Mouse (Mus musculus) embryonic facial prominence, embryonic 14.5 days (tissue): ENCODE results near the gene Kalrn. TPM values are rescaled to one million over a fixed set of nuclear protein-coding genes. Genes with fewer than 3 reads are reported as not detected.

Experiments
- ATAC-seq: fragments of 200-750 bp; cut with Nextera tagmentation; 2 replicates; pipeline ENCODE4 v1.8.0; 2017; ENCODE audit warnings: low read depth, moderate number of reproducible peaks, moderate TSS enrichment
- DNase-seq: peaks from one replicate; pipeline ENCODE4 v3.0.0-alpha.2; 2015; ENCODE audit warnings: low spot score
- H3K27ac ChIP-seq: fragments of 300-500 bp; sonication (generic); replicated peaks from 2 replicates; pipeline ENCODE4 v1.5.1; 2014; ENCODE audit warnings: low read depth, mild to moderate bottlenecking, low read length, moderate library complexity
- H3K27me3 ChIP-seq: fragments of 300-500 bp; sonication (generic); replicated peaks from 2 replicates; pipeline ENCODE4 v1.6.1; 2014; ENCODE audit warnings: low read length; ENCODE audit not compliant: control insufficient read depth, insufficient read depth
- H3K36me3 ChIP-seq: fragments of 300-500 bp; sonication (generic); 2 replicates; pipeline ENCODE4 v1.6.1; 2014; ENCODE audit warnings: low read length, mixed read lengths; ENCODE audit not compliant: control insufficient read depth, insufficient read depth
- H3K4me1 ChIP-seq: fragments of 300-500 bp; sonication (generic); 2 replicates; pipeline ENCODE4 v1.6.1; 2014; ENCODE audit warnings: antibody characterized with exemption, low read length; ENCODE audit not compliant: control insufficient read depth, insufficient read depth
- H3K4me2 ChIP-seq: fragments of 300-500 bp; sonication (generic); 2 replicates; pipeline ENCODE4 v1.6.1; 2014; ENCODE audit warnings: low read depth, mild to moderate bottlenecking, low read length, moderate library complexity, mixed read lengths
- H3K4me3 ChIP-seq: fragments of 300-500 bp; sonication (generic); 2 replicates; pipeline ENCODE4 v1.5.1; 2014; ENCODE audit warnings: low read depth, mild to moderate bottlenecking, low read length
- H3K9ac ChIP-seq: fragments of 300-500 bp; sonication (generic); 2 replicates; pipeline ENCODE4 v1.6.1; 2014; ENCODE audit warnings: low read depth, mild to moderate bottlenecking, low read length, moderate library complexity, mixed read lengths
- H3K9me3 ChIP-seq: fragments of 300-500 bp; sonication (generic); 2 replicates; pipeline ENCODE4 v1.6.1; 2016; ENCODE audit warnings: low read length; ENCODE audit not compliant: control insufficient read depth
- WGBS: fragments of 180-500 bp; shearing (Covaris S2); extraction: QIAGEN DNeasy Blood & Tissue Kit; methylation state at CpG from one replicate; pipeline ENCODE4 v1.1.7; 2014; 5-methylcytosine and 5-hydroxymethylcytosine counted together
- polyA plus RNA-seq: library from polyadenylated mRNA; unstranded; fragments of >200 nt; fragmentation: Nextera tagmentation; extraction: Ambion mirVana; gene quantifications from 2 replicates; pipeline ENCODE4 v1.2.1, GENCODE M21; 2014

Kalrn gene
- polyA plus RNA-seq, 1 experiment from 2014 or later, result 12.2 TPM

DNA sequence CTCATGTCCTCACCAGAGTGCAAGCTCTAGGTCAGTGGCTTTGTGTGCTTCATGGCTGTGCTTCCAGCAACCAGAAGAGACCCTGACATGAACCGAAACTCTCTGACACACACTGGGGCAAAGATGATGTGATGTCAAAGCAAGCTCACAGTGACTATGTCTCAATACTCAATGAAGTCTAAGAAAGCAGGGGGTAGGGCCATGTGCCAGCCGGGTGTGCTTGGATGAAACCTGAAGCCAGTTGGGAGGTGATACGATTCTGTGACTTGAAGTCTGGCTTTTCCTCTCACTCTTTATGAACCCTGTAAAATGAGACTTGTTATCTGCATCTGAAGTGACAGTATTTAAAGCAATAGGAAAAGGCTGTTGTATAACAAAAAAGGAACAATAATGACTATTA, 501.2 kb downstream of the Kalrn start:
- DNase-seq, result no peak
- no peaks in the 10 kb centered on the region for H3K9me3 ChIP-seq
- H3K4me1 ChIP-seq, result no peaks in the 10 kb centered on the region
- WGBS, result 52% methylated on average over 3 of the region's 3 CpGs
- H3K9ac ChIP-seq, result no peak overlapping the region
- H3K27me3 ChIP-seq, result no peaks in the 10 kb centered on the region
- H3K4me3 ChIP-seq, result no peak overlapping the region
- H3K4me2 ChIP-seq, result no peak overlapping the region
- H3K36me3 ChIP-seq, result no peaks in the 10 kb centered on the region
- ATAC-seq, result no peak
- no peak overlapping the region for H3K27ac ChIP-seq

DNA sequence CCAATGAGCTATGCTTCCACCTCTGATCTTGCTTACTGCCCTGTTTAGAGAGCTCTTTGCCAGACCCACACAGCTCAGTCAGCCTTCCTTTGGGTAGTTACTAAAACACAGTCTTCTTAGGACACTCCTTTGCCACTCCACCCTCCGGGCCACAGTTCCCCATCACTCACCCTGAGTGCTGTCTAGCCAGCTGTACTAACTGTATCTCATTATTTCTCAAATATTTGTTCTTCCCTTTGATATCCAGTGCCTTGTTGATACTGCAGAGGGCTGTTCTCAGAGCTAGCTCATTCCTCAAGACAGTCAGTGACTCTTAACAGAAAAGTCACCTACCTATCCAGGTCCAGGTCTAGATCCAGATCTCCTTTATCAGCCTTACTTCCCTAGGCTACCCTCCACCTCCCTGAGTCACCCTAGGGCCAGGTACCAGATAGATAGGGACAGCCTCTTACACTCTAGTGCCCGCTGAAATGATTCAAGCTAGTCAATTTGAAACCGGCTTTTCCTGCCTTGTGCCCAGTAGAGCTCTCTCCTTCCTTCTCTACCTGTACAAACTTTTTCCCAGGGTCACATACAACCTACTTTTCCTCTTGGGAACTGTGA, 502.0 kb downstream of the Kalrn start:
- no peak for ATAC-seq
- H3K27me3 ChIP-seq, result no peaks in the 10 kb centered on the region
- H3K27ac ChIP-seq, result no peak overlapping the region
- H3K9me3 ChIP-seq, result no peaks in the 10 kb centered on the region
- H3K4me3 ChIP-seq, result no peak overlapping the region
- no peaks in the 10 kb centered on the region for H3K4me1 ChIP-seq
- no peaks in the 10 kb centered on the region for H3K36me3 ChIP-seq
- H3K4me2 ChIP-seq, result no peak overlapping the region
- H3K9ac ChIP-seq, result no peak overlapping the region
- no peak for DNase-seq
- 92% methylated on average over 3 of the region's 3 CpGs for WGBS

DNA sequence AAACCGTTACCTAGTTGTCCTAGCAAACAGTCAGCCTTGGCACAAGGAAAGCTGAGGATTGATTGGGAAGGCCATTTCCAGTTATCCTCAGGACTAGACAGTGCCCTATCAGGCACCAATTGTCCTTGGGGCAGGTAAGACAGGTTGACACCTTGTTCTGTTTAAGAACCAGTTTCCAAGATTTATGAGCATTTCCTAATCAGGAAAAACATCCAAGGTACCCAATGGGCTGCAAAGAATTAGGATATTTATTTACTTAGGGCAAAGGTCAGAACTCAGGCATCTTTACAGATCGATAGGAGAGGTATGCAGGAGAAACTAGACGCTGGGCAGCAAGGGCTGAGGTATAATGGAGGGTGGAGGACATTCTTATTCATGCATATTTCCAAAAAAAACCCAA, 503.9 kb downstream of the Kalrn start:
- Histone ChIP-seq H3K27me3 (no peaks in the 10 kb centered on the region), H3K4me3 (no peak overlapping the region), H3K9me3 (no peaks in the 10 kb centered on the region), H3K4me1 (no peaks in the 10 kb centered on the region), H3K9ac (no peak overlapping the region), H3K27ac (no peak overlapping the region), H3K4me2 (no peak overlapping the region), H3K36me3 (no peaks in the 10 kb centered on the region)
- DNase-seq, result no peak
- WGBS, result 50% methylated on average over 3 of the region's 3 CpGs
- no peak for ATAC-seq

DNA sequence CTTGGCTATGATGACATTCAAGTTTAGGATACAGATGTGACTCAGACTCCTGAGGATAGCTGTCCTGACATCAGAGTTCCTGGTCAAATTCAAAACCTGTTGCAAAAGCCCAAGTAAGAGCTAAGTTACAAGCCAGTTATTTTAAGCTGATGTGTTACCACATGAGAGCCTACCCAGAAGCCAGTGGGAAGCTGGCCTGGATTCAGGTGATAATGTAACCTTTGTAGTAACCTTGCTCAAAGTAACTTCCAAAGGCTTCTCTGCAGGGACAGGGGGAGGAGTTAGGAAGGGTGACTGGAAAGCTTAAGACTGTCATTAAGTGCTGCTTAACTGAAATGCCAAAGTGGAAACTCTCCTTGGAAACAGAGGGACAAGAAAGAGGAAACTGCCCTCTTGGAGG, 506.4 kb downstream of the Kalrn start:
- no peak overlapping the region for H3K4me2 ChIP-seq
- no peaks in the 10 kb centered on the region for H3K9me3 ChIP-seq
- DNase-seq (no peak), ATAC-seq (no peak)
- no peak overlapping the region for H3K4me3 ChIP-seq
- no peaks in the 10 kb centered on the region for H3K4me1 ChIP-seq
- no peaks in the 10 kb centered on the region for H3K27me3 ChIP-seq
- H3K9ac ChIP-seq, result no peak overlapping the region
- H3K36me3 ChIP-seq, result no peaks in the 10 kb centered on the region
- H3K27ac ChIP-seq, result no peak overlapping the region

DNA sequence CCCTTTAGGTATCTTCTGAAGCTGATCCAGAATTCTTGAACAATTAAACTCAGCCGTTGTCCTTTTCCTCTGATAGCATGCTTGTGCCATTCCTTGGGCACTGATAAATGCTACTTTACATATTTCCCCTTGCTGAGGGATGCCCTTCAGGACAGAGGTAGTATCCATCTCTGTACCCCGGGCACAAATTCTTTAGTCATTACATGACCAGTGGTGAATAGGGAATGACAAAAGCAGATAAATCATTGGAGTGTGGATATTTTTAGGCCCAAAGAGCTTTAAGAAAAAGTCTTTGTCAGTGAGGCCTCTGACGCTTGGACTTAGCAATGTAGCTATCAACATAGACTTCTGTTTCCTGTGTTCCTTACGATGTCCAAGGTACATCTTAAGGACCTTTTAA, 507.0 kb downstream of the Kalrn start:
- no peaks in the 10 kb centered on the region for H3K9me3 ChIP-seq
- 87% methylated on average over 4 of the region's 4 CpGs for WGBS
- H3K27ac ChIP-seq, result no peak overlapping the region
- ATAC-seq (no peak), DNase-seq (no peak)
- no peak overlapping the region for H3K4me3 ChIP-seq
- H3K4me2 ChIP-seq, result no peak overlapping the region
- no peak overlapping the region for H3K9ac ChIP-seq
- H3K36me3 ChIP-seq, result no peaks in the 10 kb centered on the region
- H3K27me3 ChIP-seq, result no peaks in the 10 kb centered on the region
- no peaks in the 10 kb centered on the region for H3K4me1 ChIP-seq

DNA sequence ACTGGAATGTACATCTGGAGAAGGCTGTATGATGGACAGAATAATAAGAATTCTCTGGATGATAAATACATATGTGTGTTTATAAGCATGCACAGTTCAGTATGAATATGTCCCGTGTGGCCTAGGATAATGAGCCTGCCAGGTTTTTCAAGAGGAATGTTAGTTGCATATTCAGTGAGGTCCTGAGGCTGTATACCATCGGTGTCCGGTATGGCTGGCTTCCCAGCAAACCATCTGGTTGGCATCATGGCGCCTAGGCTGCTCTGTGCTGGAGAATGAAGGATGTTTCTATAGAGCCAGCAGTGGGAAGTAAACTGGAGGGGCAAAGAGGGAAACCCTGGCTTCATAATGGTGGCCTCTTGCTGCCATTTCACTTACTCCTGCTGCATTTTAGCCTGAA, 510.0 kb downstream of the Kalrn start:
- peak; percentile 50; the same call in 1 of the 2 replicates for ATAC-seq
- peak overlapping the region; percentile 82 for H3K27ac ChIP-seq
- H3K4me3 ChIP-seq, result no peak overlapping the region
- H3K9ac ChIP-seq, result no peak overlapping the region
- H3K27me3 ChIP-seq, result no peaks in the 10 kb centered on the region
- H3K9me3 ChIP-seq, result no peaks in the 10 kb centered on the region
- no peaks in the 10 kb centered on the region for H3K36me3 ChIP-seq
- WGBS, result 48% methylated on average over 4 of the region's 4 CpGs
- DNase-seq, result peak; percentile 70
- H3K4me1 ChIP-seq, result peaks cover 3% of the 10 kb centered on the region; the same call in 1 of the 2 replicates
- H3K4me2 ChIP-seq, result no peak overlapping the region

DNA sequence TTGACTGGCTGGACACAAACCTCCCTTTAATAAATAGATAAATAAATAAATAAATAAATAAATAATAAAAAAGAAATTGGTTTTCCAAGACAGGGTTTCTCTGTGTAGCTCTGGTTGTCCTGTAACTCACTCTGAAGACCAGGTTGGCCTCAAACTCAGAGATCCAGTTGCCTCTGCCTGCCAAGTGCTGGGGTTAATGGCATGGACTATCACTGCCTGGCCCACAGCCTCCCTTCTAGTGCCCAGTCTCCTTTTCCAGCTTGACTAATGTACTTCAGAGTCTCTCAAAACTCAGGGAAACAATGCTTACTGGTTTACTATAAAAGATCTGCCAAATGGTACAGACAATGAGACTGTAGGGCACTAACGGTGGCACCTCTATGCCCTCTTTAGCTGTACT, 511.7 kb downstream of the Kalrn start:
- H3K4me2 ChIP-seq, result no peak overlapping the region
- DNase-seq (no peak), ATAC-seq (no peak)
- no peaks in the 10 kb centered on the region for H3K9me3 ChIP-seq
- H3K4me1 ChIP-seq, result peaks cover 3% of the 10 kb centered on the region; the same call in 1 of the 2 replicates
- no peak overlapping the region for H3K4me3 ChIP-seq
- WGBS, result 94% methylated on average over 1 of the region's 1 CpGs
- H3K27me3 ChIP-seq, result no peaks in the 10 kb centered on the region
- no peak overlapping the region for H3K27ac ChIP-seq
- H3K9ac ChIP-seq, result no peak overlapping the region
- H3K36me3 ChIP-seq, result no peaks in the 10 kb centered on the region

DNA sequence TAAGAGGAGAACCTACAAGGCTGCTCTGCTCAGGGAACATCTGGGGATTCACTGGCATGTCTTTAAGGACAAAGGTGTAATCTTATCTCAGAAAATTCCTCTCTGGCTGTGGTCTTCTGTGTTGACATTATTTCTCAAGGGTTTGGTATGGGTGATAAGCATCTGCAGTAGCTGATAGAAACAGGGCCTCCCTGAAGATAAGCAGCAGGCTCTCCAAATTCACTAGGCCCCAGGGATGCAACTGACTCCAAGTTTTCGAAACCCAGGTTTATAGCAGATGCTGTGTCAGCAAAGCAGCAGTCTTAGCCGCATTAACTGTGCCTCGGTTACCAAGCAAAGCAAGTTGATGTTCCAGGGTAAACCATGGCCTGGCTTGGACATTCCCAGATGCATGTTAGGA, 514.7 kb downstream of the Kalrn start:
- ATAC-seq, result no peak
- Histone ChIP-seq H3K36me3 (peaks cover 11% of the 10 kb centered on the region; the same call in 1 of the 2 replicates), H3K4me3 (no peak overlapping the region), H3K4me2 (no peak overlapping the region), H3K9ac (no peak overlapping the region), H3K27me3 (no peaks in the 10 kb centered on the region), H3K9me3 (no peaks in the 10 kb centered on the region), H3K27ac (peak overlapping the region; percentile 52), H3K4me1 (peaks cover 3% of the 10 kb centered on the region; the same call in 1 of the 2 replicates)
- WGBS, result 21% methylated on average over 3 of the region's 3 CpGs
- peak; percentile 59 for DNase-seq

DNA sequence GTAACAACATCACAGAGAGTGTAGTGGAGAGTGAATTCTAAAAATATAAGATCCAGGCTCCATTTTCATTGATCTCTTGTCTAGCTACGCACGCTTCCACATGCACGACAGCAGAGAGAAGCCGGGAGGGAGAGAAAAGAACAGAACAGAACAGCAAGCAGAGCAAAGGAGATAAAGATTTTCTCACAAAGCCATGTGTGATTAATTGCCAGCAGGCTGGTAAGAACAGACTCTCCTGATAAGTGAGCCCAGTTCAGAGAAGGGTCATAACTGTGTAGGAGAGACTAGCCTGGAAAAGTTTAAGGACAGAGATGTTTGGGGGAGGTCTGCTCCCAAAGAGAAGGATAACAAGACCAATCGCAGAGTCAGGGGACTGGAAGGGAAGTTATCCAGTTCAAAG, 515.9 kb downstream of the Kalrn start:
- no peak for ATAC-seq

More for the DNA sequence above, 515.9 kb downstream of the Kalrn start:
- no peak overlapping the region for H3K4me2 ChIP-seq
- no peaks in the 10 kb centered on the region for H3K27me3 ChIP-seq
- H3K36me3 ChIP-seq, result peaks cover 23% of the 10 kb centered on the region
- WGBS, result 64% methylated on average over 5 of the region's 5 CpGs
- H3K4me1 ChIP-seq, result peaks cover 3% of the 10 kb centered on the region; the same call in 1 of the 2 replicates
- H3K9me3 ChIP-seq, result no peaks in the 10 kb centered on the region
- no peak overlapping the region for H3K27ac ChIP-seq
- H3K4me3 ChIP-seq, result no peak overlapping the region
- DNase-seq, result no peak
- H3K9ac ChIP-seq, result no peak overlapping the region
